Mouse (Mus musculus) kidney, postnatal 14 days (tissue): Measurements from ENCODE around the gene Smarca2.

Source experiments
- DNase-seq: peaks from one replicate; pipeline ENCODE4 v3.0.0; 2022; ENCODE audit warnings: mixed read lengths

Gene Smarca2

GRCm38 (mm10) chr19:26749427-26750137 is 144.7 kb downstream of the Smarca2 start:
- peak; percentile 22 for DNase-seq

DNA sequence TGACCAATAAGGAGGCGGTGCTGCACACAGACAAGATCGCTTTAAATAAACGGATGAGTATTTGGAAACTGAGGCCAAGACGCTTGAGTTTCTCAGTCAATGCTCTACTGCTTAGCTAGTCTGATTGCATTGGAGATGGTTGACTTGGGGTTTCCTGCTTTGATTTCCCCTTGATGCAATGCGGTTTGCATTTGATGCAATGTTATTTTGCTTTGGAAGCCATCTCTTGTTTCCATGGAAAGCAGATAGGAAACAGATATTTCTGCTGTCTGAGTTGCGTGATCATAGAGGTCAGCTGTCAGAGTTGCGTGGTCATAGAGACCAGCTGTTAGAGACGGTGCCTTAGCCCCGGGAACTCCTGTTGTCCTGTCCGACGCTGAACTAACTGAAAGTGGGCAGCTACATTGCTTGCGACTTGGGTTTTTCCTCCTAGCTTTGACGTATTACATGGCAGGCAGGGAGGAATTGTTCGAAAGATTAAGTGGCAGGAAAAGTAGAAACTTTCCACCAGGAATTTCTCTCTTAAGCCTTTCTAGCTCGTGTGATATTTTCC is 147.8 kb downstream of the Smarca2 start:
- peak; percentile 33 for DNase-seq

DNA sequence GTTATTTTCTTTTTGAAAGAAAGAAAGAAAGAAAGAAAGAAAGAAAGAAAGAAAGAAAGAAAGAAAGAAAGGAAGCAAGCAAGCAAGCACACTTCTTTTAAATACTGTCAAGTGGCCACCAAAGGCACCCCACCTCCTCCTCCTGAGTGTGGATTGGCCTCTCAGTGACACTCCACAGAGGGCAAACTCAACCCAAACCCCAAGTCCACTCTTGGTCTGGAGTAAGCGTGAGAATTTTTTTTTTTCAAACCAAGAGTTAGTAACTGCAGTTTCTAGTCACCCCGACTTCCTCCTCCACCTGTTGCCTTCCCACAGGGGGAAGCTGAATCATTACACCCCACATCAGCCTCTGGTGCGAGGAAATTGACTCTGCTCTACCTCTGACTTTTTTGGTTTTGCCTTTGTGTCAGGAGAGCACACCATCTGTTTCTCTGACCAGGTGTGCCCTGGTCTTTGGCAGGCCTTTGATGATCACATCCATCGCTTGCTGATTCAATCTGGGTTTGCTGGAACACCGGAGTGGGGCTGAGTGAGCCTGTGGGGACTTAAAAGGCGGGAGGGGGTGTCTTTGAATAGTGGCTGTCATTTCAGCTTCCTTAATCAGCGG is 148.5 kb downstream of the Smarca2 start:
- no peak for DNase-seq

DNA sequence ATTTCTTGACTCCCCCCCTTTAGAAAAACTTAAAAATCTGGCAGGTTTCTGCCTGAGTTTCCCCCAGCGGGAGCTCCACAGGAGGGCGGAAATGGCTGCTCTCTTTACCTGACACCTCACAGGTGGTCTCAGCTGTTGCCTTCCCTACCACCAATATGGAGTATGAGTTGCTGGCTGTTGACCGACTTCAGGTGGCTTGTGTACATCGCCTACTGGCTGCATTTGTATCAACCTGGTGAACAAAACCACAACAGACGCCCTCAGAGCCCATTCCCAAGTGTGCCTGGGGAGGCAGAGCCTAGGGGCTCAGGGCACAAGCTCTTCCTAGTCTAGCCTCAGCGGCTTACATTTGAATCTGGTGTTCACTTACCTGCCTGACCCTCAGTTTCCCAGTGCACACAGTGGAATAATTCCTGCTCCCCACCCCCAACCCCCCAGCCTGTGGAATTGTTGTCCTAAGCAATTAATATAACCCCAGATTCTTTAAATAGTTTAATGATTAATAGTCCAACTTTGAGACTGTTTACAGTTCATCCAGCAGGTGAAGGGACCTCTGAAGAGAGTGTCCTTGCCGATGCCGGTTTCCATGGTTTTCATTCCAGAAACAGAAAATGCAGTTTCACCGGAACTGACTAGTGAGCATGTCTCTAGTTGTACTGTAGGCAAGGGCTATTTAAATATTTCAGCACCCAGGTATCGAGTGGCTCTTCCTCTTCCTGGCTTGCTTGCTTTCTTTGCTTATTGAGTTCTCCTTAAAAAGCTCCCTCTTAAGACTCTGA is 149.4 kb downstream of the Smarca2 start:
- DNase-seq, result peak; percentile 79

DNA sequence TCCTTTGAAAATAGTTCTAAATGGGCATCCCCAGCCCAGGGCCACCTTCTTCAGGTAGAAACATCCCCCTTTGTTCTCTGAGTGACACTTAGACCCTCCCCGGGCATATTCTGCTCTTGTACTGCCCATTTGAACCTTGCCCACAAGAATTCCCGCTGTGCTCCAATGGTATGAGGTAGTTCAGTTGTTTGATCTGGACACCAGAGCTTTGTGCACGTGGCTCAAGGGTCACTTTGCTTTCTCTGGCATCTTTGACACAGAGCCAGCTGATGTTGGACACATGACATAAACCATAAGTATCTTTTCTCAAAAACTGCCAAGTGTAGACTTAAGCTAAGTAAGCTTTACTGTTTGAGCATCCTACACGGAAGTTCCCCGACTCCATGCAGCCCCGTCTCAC is 151.1 kb downstream of the Smarca2 start:
- peak; percentile 49 for DNase-seq

- DNase-seq, result no peak
These were observed 151.5 kb downstream of the Smarca2 start for GRCm38 (mm10) chr19:26756399-26756798.

GRCm38 (mm10) chr19:26758156-26758555 is 153.3 kb downstream of the Smarca2 start:
- peak; percentile 27 for DNase-seq

GRCm38 (mm10) chr19:26758620-26759019 is 153.8 kb downstream of the Smarca2 start:
- DNase-seq, result peak; percentile 27

DNA sequence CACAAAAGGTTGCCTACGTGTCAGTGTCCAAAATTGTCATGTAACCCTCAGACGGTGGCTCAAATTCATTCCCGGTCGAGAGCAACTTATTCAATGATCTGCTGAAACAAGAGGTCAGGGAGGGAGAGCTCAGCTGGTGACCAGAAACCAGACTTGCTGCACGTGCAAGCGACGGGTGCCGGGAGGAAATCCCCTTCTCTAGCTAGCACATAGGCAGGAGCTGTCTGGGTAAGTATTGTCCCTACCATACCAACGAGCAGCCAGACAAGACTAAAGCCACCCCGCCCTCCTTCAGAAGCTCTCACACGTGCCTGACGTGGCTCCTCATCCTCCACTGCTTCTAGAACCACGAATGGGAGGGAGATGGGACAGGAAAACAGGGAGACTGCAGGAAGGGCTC is 154.4 kb downstream of the Smarca2 start:
- no peak for DNase-seq

- DNase-seq, result no peak
These were observed 156.4 kb downstream of the Smarca2 start for GRCm38 (mm10) chr19:26761257-26761656.

DNA sequence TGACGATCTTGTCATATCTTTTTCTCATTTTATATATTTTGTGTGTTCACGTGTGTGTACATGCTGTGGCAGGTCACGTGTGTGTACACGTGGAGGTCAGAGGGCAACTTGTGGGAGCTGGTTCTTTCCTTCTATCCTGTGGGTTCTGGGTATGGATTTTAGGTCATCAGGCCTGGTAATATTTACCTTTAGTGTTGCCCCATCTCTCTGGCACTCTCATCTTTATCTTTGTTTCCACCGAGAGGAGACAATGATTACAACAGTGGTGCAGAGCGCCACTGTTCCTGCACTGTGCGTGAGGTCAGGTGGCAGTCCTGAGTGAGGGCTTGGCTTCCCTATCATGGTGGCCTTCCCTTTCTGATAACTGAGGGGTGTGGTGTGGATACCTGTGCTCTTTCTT is 160.6 kb downstream of the Smarca2 start:
- DNase-seq, result no peak

- DNase-seq, result no peak
These were observed 162.6 kb downstream of the Smarca2 start for GRCm38 (mm10) chr19:26767454-26767853.

- no peak for DNase-seq
These were observed 163.1 kb downstream of the Smarca2 start for GRCm38 (mm10) chr19:26767941-26768340.

DNA sequence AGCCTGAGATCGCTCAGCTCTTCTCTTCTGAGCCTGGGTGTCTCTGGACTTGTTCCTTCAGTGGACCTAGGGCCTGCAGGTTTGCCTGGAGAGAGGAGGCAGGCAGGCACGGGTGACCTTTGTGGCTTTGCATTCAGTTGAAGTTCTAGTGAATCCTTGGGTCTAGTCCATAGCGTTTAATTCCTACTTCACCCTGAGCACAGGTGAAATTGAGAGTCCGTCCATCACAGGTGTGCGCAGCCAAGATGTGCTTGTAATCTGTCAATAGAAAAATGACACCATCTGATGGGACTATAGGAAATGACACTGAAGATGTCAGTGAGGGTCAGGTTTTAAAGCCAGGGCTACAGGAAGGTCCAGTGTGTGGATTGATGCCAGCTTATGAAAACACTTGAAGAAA is 164.0 kb downstream of the Smarca2 start:
- DNase-seq, result no peak

DNA sequence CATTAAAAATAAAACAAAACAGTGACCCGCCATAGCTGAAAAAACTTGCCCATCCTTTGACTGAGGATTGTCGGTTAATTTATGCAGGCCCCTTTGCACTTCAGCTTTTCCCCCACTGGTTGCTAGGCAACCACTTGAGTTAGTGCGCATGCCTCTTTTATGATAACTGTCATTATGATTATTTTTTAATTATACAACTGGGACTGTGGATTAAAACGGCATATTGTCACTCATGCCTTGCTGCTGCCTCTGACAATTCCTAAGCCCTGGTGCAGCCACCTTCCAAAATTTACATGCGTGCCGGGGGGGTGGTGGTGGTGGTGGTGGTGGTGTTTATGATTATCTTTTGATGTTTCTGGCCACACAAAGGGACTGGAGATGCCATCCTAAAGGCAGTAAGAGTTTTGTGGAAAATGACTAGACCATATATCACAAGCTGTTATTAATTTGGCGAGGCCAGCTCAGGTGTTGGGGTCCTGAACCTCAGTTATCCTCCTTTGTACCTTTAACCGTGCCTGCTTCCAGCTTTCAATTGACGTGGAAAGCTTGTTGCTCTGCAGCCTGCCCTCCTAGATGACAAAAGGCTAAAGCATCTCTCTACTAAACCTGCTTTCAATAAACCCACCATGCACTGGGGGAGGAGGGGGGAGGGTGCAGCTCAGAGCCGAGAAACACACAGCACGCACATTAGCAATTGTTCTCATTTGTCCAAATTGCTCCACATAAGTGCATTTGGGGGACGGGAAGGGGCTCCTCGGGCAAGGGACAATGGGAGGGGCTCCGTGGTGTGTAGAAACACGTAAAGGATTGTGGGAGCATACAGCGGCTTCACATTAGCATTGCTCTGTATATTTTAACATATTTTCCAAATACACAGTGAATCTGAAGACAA is 165.0 kb downstream of the Smarca2 start:
- DNase-seq, result peak; percentile 25

DNA sequence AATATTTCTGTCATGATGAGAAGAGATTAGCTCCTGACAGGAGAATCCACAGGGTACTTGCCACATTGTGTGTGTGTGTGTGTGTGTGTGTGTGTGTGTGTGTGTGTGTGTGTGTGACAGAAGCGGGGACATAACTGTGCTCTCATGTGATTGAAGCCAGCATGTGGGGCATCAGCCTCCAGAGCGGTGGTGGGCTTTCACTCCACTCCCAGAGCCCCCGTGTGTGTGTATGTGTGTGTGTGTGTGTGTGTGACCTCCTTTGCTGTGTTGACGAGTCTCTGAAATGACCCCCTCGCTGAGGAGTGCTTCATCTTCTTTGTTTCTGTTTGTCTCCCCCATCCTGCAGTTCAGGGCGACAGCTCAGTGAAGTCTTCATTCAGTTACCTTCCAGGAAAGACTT is 165.7 kb downstream of the Smarca2 start:
- DNase-seq, result no peak

- DNase-seq, result no peak
These were observed 167.3 kb downstream of the Smarca2 start for GRCm38 (mm10) chr19:26772051-26772583.

GRCm38 (mm10) chr19:26776066-26777025 is 171.5 kb downstream of the Smarca2 start:
- DNase-seq, result no peak

GRCm38 (mm10) chr19:26778199-26778598 is 173.3 kb downstream of the Smarca2 start:
- no peak for DNase-seq

DNA sequence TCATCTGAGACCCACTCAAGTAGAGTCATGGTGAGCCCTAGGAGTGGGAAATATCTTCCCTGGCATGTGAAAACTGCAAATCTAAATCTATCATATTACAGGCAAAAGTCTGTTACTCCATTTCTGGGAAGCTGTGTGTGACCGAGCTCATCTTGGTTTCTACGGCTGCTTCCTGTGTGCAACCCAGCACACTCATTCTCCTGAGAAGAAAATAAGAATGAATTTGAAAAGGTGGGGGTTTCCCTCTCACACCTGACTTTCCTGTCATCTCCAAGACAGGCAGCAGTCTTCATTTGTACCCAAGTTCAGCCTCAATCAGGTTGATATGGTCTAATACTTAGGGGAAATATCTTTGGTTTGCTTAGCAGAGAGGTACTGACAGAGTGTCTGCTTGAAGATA is 176.4 kb downstream of the Smarca2 start:
- no peak for DNase-seq

GRCm38 (mm10) chr19:26788446-26788845 is 183.6 kb downstream of the Smarca2 start:
- DNase-seq, result no peak
